Mouse (Mus musculus): Measurements from ENCODE around the gene Slc24a3. TPM values are rescaled to one million over a fixed set of nuclear protein-coding genes. Genes with fewer than 3 reads are reported as not detected.

Slc24a3 gene
- total and polyA plus RNA-seq, 3 experiments: not detected

DNA sequence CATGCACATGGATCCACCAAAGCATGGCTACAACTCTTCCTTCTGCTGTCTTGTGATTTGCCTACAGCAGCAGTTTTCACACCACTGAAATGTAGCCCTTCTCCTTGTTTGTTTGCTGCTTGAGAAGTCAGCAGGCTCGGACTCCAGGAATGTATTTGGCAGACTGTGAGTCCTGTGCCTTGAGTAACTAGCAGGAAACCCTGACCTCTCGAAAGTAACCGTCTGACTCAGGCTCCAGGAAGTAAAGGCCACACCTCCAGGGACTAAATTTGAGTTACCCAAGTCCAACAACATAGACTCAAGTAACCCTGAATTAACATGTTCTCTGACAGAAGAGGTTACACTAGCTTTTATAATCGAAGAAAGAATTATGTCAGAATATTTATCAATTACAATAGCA lies 203.2 kb downstream of the Slc24a3 start:
- Histone ChIP-seq H3K4me1 (ENCODE audit: control insufficient read depth in 1 of 2, insufficient read depth in 2 of 2, low read length in 2 of 2) (no peaks in the 10 kb centered on the region), H3K4me3 (ENCODE audit: control insufficient read depth in 1 of 2, insufficient read depth in 1 of 2, low read depth in 2 of 2, low read length in 2 of 2) (no peak overlapping the region), H3K9ac (ENCODE audit: control insufficient read depth, low read depth, low read length, poor library complexity, severe bottlenecking) (no peak overlapping the region), H3K79me2 (ENCODE audit: control insufficient read depth, insufficient read depth, low read length, poor library complexity) (no peaks in the 10 kb centered on the region), H3K9me3 (replicated peaks; ENCODE audit: insufficient read depth, low read length) (no peaks in the 10 kb centered on the region), H3K36me3 (ENCODE audit: control insufficient read depth in 1 of 2, insufficient read depth in 2 of 2, low read length in 2 of 2) (no peaks in the 10 kb centered on the region), H3K27ac (ENCODE audit: control insufficient read depth, low read depth, low read length) (no peak overlapping the region), H3K27me3 (ENCODE audit: control insufficient read depth in 1 of 2, insufficient read depth in 2 of 2, low read length in 2 of 2) (no peaks in the 10 kb centered on the region)
- TF ChIP-seq JUND (IDR thresholded peaks at IDR 0.05; ENCODE audit: low read depth, low read length) (no peak), MAZ (IDR thresholded peaks at IDR 0.05; ENCODE audit: low read depth, low read length) (no peak), SMC3 (IDR thresholded peaks at IDR 0.05; ENCODE audit: low read depth, low read length) (no peak), MYC (IDR thresholded peaks at IDR 0.05; ENCODE audit: low read depth, low read length) (no peak), MYB (IDR thresholded peaks at IDR 0.05; ENCODE audit: low read depth, low read length) (no peak), BHLHE40 (IDR thresholded peaks at IDR 0.05; ENCODE audit: borderline replicate concordance, low read depth, low read length) (no peak), USF1 (IDR thresholded peaks at IDR 0.05; ENCODE audit: low read depth, low read length) (no peak)
- DNase-seq (ENCODE audit: low read depth, low spot score): no peak

DNA sequence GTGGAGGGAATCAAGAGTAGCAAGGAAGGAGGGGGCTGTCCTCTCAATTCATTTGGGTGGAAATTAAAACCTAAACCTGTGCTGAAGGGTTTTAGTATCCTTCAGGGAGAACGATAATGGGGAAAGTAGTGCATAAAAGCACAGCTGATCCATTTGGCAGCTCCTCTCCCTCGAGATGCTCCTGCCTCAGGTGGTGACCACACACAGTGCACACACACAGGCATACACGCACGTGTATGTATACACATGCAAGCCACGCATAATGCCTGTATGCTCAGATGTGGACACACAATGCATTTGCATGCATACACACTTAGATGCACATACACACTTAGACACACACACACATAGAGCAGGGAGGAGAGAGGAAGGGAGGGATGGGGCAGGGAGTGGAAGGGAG lies 206.2 kb downstream of the Slc24a3 start:
- TF ChIP-seq MEF2A (IDR thresholded peaks at IDR 0.05; ENCODE audit: extremely low read depth, insufficient replicate concordance, low read depth, low read length, poor library complexity, severe bottlenecking): no peak
- TF ChIP-seq KAT2A (conservative IDR thresholded peaks at IDR 0.05; ENCODE audit: low read depth, low read length): no peak
- TF ChIP-seq ETS1 (IDR thresholded peaks at IDR 0.05; ENCODE audit: low read depth, low read length): no peak
- no peak for TF ChIP-seq CTCF (IDR thresholded peaks at IDR 0.05 in 2 of 3, conservative IDR thresholded peaks at IDR 0.05 in 1 of 3; ENCODE audit: control insufficient read depth in 1 of 3, insufficient read depth in 1 of 3, low read depth in 2 of 3, low read length in 3 of 3, poor library complexity in 1 of 3, severe bottlenecking in 1 of 3)
- TF ChIP-seq ZKSCAN1 (IDR thresholded peaks at IDR 0.05; ENCODE audit: low read depth, low read length): no peak
- TF ChIP-seq MYC (IDR thresholded peaks at IDR 0.05; ENCODE audit: low read depth, low read length): no peak
- no peak for TF ChIP-seq JUND (IDR thresholded peaks at IDR 0.05; ENCODE audit: low read depth, low read length)
- TF ChIP-seq UBTF (IDR thresholded peaks at IDR 0.05; ENCODE audit: borderline replicate concordance, insufficient read depth, low read depth, low read length): no peak
- H3K79me2 ChIP-seq (ENCODE audit: control insufficient read depth, insufficient read depth, low read length, poor library complexity): no peaks in the 10 kb centered on the region
- no peak overlapping the region for H3K4me3 ChIP-seq (ENCODE audit: control insufficient read depth in 1 of 2, insufficient read depth in 1 of 2, low read depth in 2 of 2, low read length in 2 of 2)
- H3K27me3 ChIP-seq (ENCODE audit: control insufficient read depth in 1 of 2, insufficient read depth in 2 of 2, low read length in 2 of 2): no peaks in the 10 kb centered on the region
- H3K9me3 ChIP-seq (replicated peaks; ENCODE audit: insufficient read depth, low read length): no peaks in the 10 kb centered on the region
- no peaks in the 10 kb centered on the region for H3K4me1 ChIP-seq (ENCODE audit: control insufficient read depth in 1 of 2, insufficient read depth in 2 of 2, low read length in 2 of 2)
- no peak for DNase-seq (ENCODE audit: low read depth, low spot score)
- no peaks in the 10 kb centered on the region for H3K36me3 ChIP-seq (ENCODE audit: control insufficient read depth in 1 of 2, insufficient read depth in 2 of 2, low read length in 2 of 2)
- H3K27ac ChIP-seq (ENCODE audit: control insufficient read depth, low read depth, low read length): no peak overlapping the region
- no peak overlapping the region for H3K9ac ChIP-seq (ENCODE audit: control insufficient read depth, low read depth, low read length, poor library complexity, severe bottlenecking)
